Mouse (Mus musculus): ENCODE data around the gene Gm7247. TPM values are rescaled to one million over a fixed set of nuclear protein-coding genes. Genes with fewer than 3 reads are reported as not detected.

Gene Gm7247
- polyA plus RNA-seq (2011; ENCODE audit: insufficient read depth, insufficient read length, low read depth, missing spikeins): not detected in 2 replicates

- TF ChIP-seq CTCF (IDR thresholded peaks at IDR 0.05; ENCODE audit: low read depth, low read length) (no peak), EP300 (IDR thresholded peaks at IDR 0.05; ENCODE audit: insufficient read depth, low read depth, low read length) (no peak), POLR2A (IDR thresholded peaks at IDR 0.05; ENCODE audit: insufficient read depth, low read length) (no peak)
- no peak within 1 kb of the TSS for H3K9ac ChIP-seq (ENCODE audit: low read depth, poor library complexity, severe bottlenecking)
Measured at GRCm38 (mm10) chr14:51361456-51361855, at the start of gene Gm7247. TSS of gene Gm7247 (plus strand) at chr14:51361756.

GRCm38 (mm10) chr14:51324001-51324400 is 37.6 kb upstream of the Gm7247 start:
- Histone ChIP-seq H3K27me3 (ENCODE audit: control insufficient read depth, insufficient read depth, low read length, poor library complexity, severe bottlenecking) (no peaks in the 10 kb centered on the region), H3K9ac (ENCODE audit: low read depth, poor library complexity, severe bottlenecking) (no peak overlapping the region), H3K4me3 (ENCODE audit: low read depth, low read length) (no peak overlapping the region), H3K9me3 (replicated peaks; ENCODE audit: control insufficient read depth, insufficient read depth, low read length, poor library complexity, severe bottlenecking) (peaks cover 20% of the 10 kb centered on the region), H3K36me3 (ENCODE audit: control insufficient read depth, insufficient read depth, low read length, poor library complexity, severe bottlenecking) (no peaks in the 10 kb centered on the region), H3K27ac (ENCODE audit: insufficient read depth, low read length) (no peak overlapping the region), H3K4me1 (ENCODE audit: control insufficient read depth, insufficient read depth, low read length) (no peaks in the 10 kb centered on the region)
- no peak for TF ChIP-seq EP300 (IDR thresholded peaks at IDR 0.05; ENCODE audit: insufficient read depth, low read depth, low read length)
- no peak for TF ChIP-seq POLR2A (IDR thresholded peaks at IDR 0.05; ENCODE audit: insufficient read depth, low read length)
- no peak for TF ChIP-seq CTCF (IDR thresholded peaks at IDR 0.05; ENCODE audit: low read depth, low read length)

More at GRCm38 (mm10) chr14:51361456-51361855, at the start of gene Gm7247:
- Histone ChIP-seq H3K4me1 (ENCODE audit: control insufficient read depth, insufficient read depth, low read length) (no peaks in the 10 kb centered on the region), H3K36me3 (ENCODE audit: control insufficient read depth, insufficient read depth, low read length, poor library complexity, severe bottlenecking) (no peaks in the 10 kb centered on the region), H3K27me3 (ENCODE audit: control insufficient read depth, insufficient read depth, low read length, poor library complexity, severe bottlenecking) (peaks cover 6% of the 10 kb centered on the region), H3K4me3 (ENCODE audit: low read depth, low read length) (no peak within 1 kb of the TSS), H3K9me3 (replicated peaks; ENCODE audit: control insufficient read depth, insufficient read depth, low read length, poor library complexity, severe bottlenecking) (no peaks in the 10 kb centered on the region), H3K27ac (ENCODE audit: insufficient read depth, low read length) (no peak within 1 kb of the TSS)

DNA sequence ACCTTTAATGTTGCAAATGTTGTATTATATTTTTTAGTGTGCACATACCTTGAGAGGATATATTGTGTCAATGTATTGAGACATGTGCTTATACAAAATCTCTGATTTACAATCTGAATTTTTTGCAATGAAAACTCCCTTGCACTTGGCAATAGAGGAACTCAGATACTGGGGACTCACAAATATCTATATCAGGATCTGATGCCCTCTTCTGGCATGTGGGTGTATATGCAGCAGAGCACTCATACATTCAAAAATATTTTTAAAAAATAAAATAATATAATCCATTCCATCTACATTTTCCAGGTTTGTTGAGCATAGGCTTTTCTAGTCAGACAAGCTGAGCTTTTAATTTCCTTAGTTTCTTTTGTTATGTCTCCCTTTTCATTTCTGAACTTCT is 15.5 kb upstream of the Gm7247 start:
- TF ChIP-seq EP300 (IDR thresholded peaks at IDR 0.05; ENCODE audit: insufficient read depth, low read depth, low read length): no peak
- TF ChIP-seq CTCF (IDR thresholded peaks at IDR 0.05; ENCODE audit: low read depth, low read length): no peak
- no peak for TF ChIP-seq POLR2A (IDR thresholded peaks at IDR 0.05; ENCODE audit: insufficient read depth, low read length)
- Histone ChIP-seq H3K4me1 (ENCODE audit: control insufficient read depth, insufficient read depth, low read length) (no peaks in the 10 kb centered on the region), H3K9me3 (replicated peaks; ENCODE audit: control insufficient read depth, insufficient read depth, low read length, poor library complexity, severe bottlenecking) (no peaks in the 10 kb centered on the region), H3K36me3 (ENCODE audit: control insufficient read depth, insufficient read depth, low read length, poor library complexity, severe bottlenecking) (no peaks in the 10 kb centered on the region), H3K27ac (ENCODE audit: insufficient read depth, low read length) (no peak overlapping the region), H3K27me3 (ENCODE audit: control insufficient read depth, insufficient read depth, low read length, poor library complexity, severe bottlenecking) (no peaks in the 10 kb centered on the region), H3K4me3 (ENCODE audit: low read depth, low read length) (no peak overlapping the region), H3K9ac (ENCODE audit: low read depth, poor library complexity, severe bottlenecking) (no peak overlapping the region)

DNA sequence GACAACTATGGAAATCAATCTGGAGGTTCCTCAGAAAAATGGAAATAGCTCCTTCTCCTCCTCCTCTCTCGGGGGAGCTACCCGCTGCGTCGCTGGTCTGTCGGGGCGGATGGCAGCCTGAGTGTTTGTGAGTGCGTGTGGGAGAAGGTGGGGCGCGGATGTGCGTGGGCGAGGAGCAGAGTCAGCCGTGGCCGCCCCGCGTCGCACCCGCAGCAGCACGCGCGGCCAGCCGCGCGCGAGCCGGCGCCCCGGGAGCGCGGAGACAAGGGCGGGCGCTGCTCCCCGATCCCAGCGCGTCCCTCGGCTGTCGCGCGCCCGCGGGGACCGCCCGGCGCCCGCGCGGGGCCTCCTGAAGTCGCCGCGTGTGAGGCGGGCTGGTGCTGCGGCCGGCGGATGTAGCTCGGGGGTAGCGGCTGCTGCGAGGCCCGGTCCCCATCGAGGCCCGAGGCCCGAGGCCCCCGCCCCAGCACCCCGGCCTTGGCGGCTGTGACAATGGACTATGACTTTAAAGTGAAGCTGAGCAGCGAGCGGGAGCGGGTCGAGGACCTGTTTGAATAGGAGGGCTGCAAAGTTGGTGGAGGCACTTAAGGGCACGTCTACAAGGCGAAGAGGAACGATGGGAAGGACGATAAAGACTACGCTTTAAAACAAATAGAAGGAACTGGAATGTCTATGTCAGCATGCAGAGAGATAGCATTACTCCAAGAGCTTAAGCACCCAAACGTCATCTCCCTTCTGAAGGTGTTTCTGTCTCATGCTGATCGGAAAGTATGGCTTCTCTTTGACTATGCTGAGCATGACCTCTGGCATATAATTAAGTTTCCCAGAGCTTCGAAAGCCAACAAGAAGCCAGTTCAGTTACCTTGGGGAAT is 3.2 kb upstream of the Gm7247 start:
- TF ChIP-seq POLR2A (IDR thresholded peaks at IDR 0.05; ENCODE audit: insufficient read depth, low read length) (no peak), EP300 (IDR thresholded peaks at IDR 0.05; ENCODE audit: insufficient read depth, low read depth, low read length) (no peak), CTCF (IDR thresholded peaks at IDR 0.05; ENCODE audit: low read depth, low read length) (no peak)
- no peaks in the 10 kb centered on the region for H3K36me3 ChIP-seq (ENCODE audit: control insufficient read depth, insufficient read depth, low read length, poor library complexity, severe bottlenecking)
- peaks cover 6% of the 10 kb centered on the region for H3K27me3 ChIP-seq (ENCODE audit: control insufficient read depth, insufficient read depth, low read length, poor library complexity, severe bottlenecking)
- H3K4me1 ChIP-seq (ENCODE audit: control insufficient read depth, insufficient read depth, low read length): no peaks in the 10 kb centered on the region
- no peak overlapping the region for H3K27ac ChIP-seq (ENCODE audit: insufficient read depth, low read length)
- peak overlapping the region; percentile 49 for H3K4me3 ChIP-seq (ENCODE audit: low read depth, low read length)
- no peaks in the 10 kb centered on the region for H3K9me3 ChIP-seq (replicated peaks; ENCODE audit: control insufficient read depth, insufficient read depth, low read length, poor library complexity, severe bottlenecking)
- H3K9ac ChIP-seq (ENCODE audit: low read depth, poor library complexity, severe bottlenecking): peak overlapping the region; percentile 7; the same call in 1 of the 2 replicates

GRCm38 (mm10) chr14:51382805-51383204 is 21.2 kb downstream of the Gm7247 start:
- H3K27me3 ChIP-seq (ENCODE audit: control insufficient read depth, insufficient read depth, low read length, poor library complexity, severe bottlenecking): no peaks in the 10 kb centered on the region
- TF ChIP-seq CTCF (IDR thresholded peaks at IDR 0.05; ENCODE audit: low read depth, low read length) (no peak), EP300 (IDR thresholded peaks at IDR 0.05; ENCODE audit: insufficient read depth, low read depth, low read length) (no peak), POLR2A (IDR thresholded peaks at IDR 0.05; ENCODE audit: insufficient read depth, low read length) (no peak)
- no peak overlapping the region for H3K9ac ChIP-seq (ENCODE audit: low read depth, poor library complexity, severe bottlenecking)
- no peak overlapping the region for H3K27ac ChIP-seq (ENCODE audit: insufficient read depth, low read length)
- no peaks in the 10 kb centered on the region for H3K36me3 ChIP-seq (ENCODE audit: control insufficient read depth, insufficient read depth, low read length, poor library complexity, severe bottlenecking)
- no peak overlapping the region; the same call in 1 of the 2 replicates for H3K4me3 ChIP-seq (ENCODE audit: low read depth, low read length)
- H3K4me1 ChIP-seq (ENCODE audit: control insufficient read depth, insufficient read depth, low read length): no peaks in the 10 kb centered on the region
- H3K9me3 ChIP-seq (replicated peaks; ENCODE audit: control insufficient read depth, insufficient read depth, low read length, poor library complexity, severe bottlenecking): no peaks in the 10 kb centered on the region

- Histone ChIP-seq H3K4me1 (ENCODE audit: control insufficient read depth, insufficient read depth, low read length) (no peaks in the 10 kb centered on the region), H3K27ac (ENCODE audit: insufficient read depth, low read length) (no peak overlapping the region), H3K36me3 (ENCODE audit: control insufficient read depth, insufficient read depth, low read length, poor library complexity, severe bottlenecking) (no peaks in the 10 kb centered on the region), H3K4me3 (ENCODE audit: low read depth, low read length) (no peak overlapping the region), H3K9ac (ENCODE audit: low read depth, poor library complexity, severe bottlenecking) (no peak overlapping the region), H3K27me3 (ENCODE audit: control insufficient read depth, insufficient read depth, low read length, poor library complexity, severe bottlenecking) (no peaks in the 10 kb centered on the region), H3K9me3 (replicated peaks; ENCODE audit: control insufficient read depth, insufficient read depth, low read length, poor library complexity, severe bottlenecking) (no peaks in the 10 kb centered on the region)
- no peak for TF ChIP-seq POLR2A (IDR thresholded peaks at IDR 0.05; ENCODE audit: insufficient read depth, low read length)
- TF ChIP-seq CTCF (IDR thresholded peaks at IDR 0.05; ENCODE audit: low read depth, low read length): no peak
- TF ChIP-seq EP300 (IDR thresholded peaks at IDR 0.05; ENCODE audit: insufficient read depth, low read depth, low read length): no peak
Measured at GRCm38 (mm10) chr14:51384351-51384750, 22.8 kb downstream of the Gm7247 start.

Measured in ES-Bruce4 (cell line).